Mouse (Mus musculus): ENCODE measurements around the gene Kiss1r.

Gene Kiss1r

GRCm38 (mm10) chr10:79970415-79971182, 53.8 kb downstream of the Kiss1r start, which contains the start of gene Grin3b:
Grin3b (plus strand) TSS chr10:79970715.
- DNase-seq (ENCODE audit: low read depth, low spot score): no peak

DNA sequence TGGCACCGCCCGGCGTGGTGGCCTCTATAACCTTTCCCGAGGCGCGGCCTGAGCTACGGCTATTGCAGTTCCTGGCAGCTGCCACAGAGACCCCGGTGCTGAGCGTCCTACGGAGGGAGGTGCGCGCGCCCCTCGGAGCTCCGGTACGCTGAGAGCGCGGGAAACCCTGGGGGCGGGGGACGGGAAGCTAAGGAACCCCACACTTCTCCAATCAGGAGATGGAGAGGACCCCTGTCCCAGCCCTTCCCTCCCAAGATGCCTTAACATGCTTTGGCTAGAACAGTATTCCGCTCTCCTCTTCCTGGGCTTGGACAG, 54.4 kb downstream of the Kiss1r start:
- DNase-seq (ENCODE audit: low read depth, low spot score): no peak

Measured in forelimb bud, embryonic 11.5 days (tissue).